Mouse (Mus musculus): ENCODE measurements around the gene Col7a1. TPM values are rescaled to one million over a fixed set of nuclear protein-coding genes. Genes with fewer than 3 reads are reported as not detected.

The Col7a1 gene
- total RNA-seq, 2 experiments from 2014 or later, result 0.42 TPM; not detected in 1

GRCm38 (mm10) chr9:108977966-108978365 lies 24.6 kb downstream of the Col7a1 start:
- no peak for ATAC-seq (replicated peaks; ENCODE audit: low FRiP score, low TSS enrichment, poor library complexity, severe bottlenecking)

- no peak for ATAC-seq (replicated peaks; ENCODE audit: low FRiP score, low TSS enrichment, poor library complexity, severe bottlenecking)
These were observed 29.1 kb downstream of the Col7a1 start for GRCm38 (mm10) chr9:108982498-108982897.

GRCm38 (mm10) chr9:108983209-108983608 lies 29.8 kb downstream of the Col7a1 start:
- no peak for ATAC-seq (replicated peaks; ENCODE audit: low FRiP score, low TSS enrichment, poor library complexity, severe bottlenecking)

- ATAC-seq (replicated peaks; ENCODE audit: low FRiP score, low TSS enrichment, poor library complexity, severe bottlenecking), result no peak
These were observed 32.3 kb downstream of the Col7a1 start, which contains the start of gene Ucn2 for GRCm38 (mm10) chr9:108985710-108986109. Ucn2 (plus strand) TSS chr9:108986010.

- ATAC-seq (replicated peaks; ENCODE audit: low FRiP score, low TSS enrichment, poor library complexity, severe bottlenecking), result peak; percentile 25; the same call in 1 of the 2 replicates
These were observed 34.4 kb downstream of the Col7a1 start for GRCm38 (mm10) chr9:108987704-108988350.

GRCm38 (mm10) chr9:108989802-108990461 lies 36.5 kb downstream of the Col7a1 start:
- ATAC-seq (replicated peaks; ENCODE audit: low FRiP score, low TSS enrichment, poor library complexity, severe bottlenecking), result no peak

- no peak for ATAC-seq (replicated peaks; ENCODE audit: low FRiP score, low TSS enrichment, poor library complexity, severe bottlenecking)
These were observed 37.1 kb downstream of the Col7a1 start for GRCm38 (mm10) chr9:108990462-108990820.

GRCm38 (mm10) chr9:108991428-108992084 lies 38.2 kb downstream of the Col7a1 start, which contains the start of gene Pfkfb4:
Pfkfb4 (plus strand) TSS chr9:108991778.
- ATAC-seq (replicated peaks; ENCODE audit: low FRiP score, low TSS enrichment, poor library complexity, severe bottlenecking), result peak; percentile 91

GRCm38 (mm10) chr9:108992085-108992469 lies 38.7 kb downstream of the Col7a1 start:
- no peak for ATAC-seq (replicated peaks; ENCODE audit: low FRiP score, low TSS enrichment, poor library complexity, severe bottlenecking)

GRCm38 (mm10) chr9:108992620-108993361 lies 39.4 kb downstream of the Col7a1 start:
- no peak for ATAC-seq (replicated peaks; ENCODE audit: low FRiP score, low TSS enrichment, poor library complexity, severe bottlenecking)

GRCm38 (mm10) chr9:108996411-108996810 lies 43.0 kb downstream of the Col7a1 start:
- no peak for ATAC-seq (replicated peaks; ENCODE audit: low FRiP score, low TSS enrichment, poor library complexity, severe bottlenecking)

GRCm38 (mm10) chr9:108998287-108999166 lies 45.1 kb downstream of the Col7a1 start:
- ATAC-seq (replicated peaks; ENCODE audit: low FRiP score, low TSS enrichment, poor library complexity, severe bottlenecking), result no peak

- no peak for ATAC-seq (replicated peaks; ENCODE audit: low FRiP score, low TSS enrichment, poor library complexity, severe bottlenecking)
These were observed 45.8 kb downstream of the Col7a1 start for GRCm38 (mm10) chr9:108999167-108999526.

- peak; percentile 72 for ATAC-seq (replicated peaks; ENCODE audit: low FRiP score, low TSS enrichment, poor library complexity, severe bottlenecking)
These were observed 47.3 kb downstream of the Col7a1 start for GRCm38 (mm10) chr9:109000726-109001125.

GRCm38 (mm10) chr9:109003201-109003600 lies 49.8 kb downstream of the Col7a1 start:
- ATAC-seq (replicated peaks; ENCODE audit: low FRiP score, low TSS enrichment, poor library complexity, severe bottlenecking), result no peak

- no peak for ATAC-seq (replicated peaks; ENCODE audit: low FRiP score, low TSS enrichment, poor library complexity, severe bottlenecking)
These were observed 53.8 kb downstream of the Col7a1 start for GRCm38 (mm10) chr9:109007025-109007780.

GRCm38 (mm10) chr9:109008081-109008480 lies 54.7 kb downstream of the Col7a1 start:
- no peak for ATAC-seq (replicated peaks; ENCODE audit: low FRiP score, low TSS enrichment, poor library complexity, severe bottlenecking)

GRCm38 (mm10) chr9:109008994-109009635 lies 55.7 kb downstream of the Col7a1 start:
- no peak for ATAC-seq (replicated peaks; ENCODE audit: low FRiP score, low TSS enrichment, poor library complexity, severe bottlenecking)

All from megakaryocyte-erythroid progenitor cell, adult 5-6 weeks (primary cell).